Mouse (Mus musculus) spleen, postnatal 14 days (tissue): ENCODE measurements around the gene Sel1l2.
"Not testable (repeated sequence)": the region's sequence is repeated elsewhere in the genome, so short reads cannot be mapped to it uniquely, and the experiment has no call there.

Experiments
- DNase-seq, 2 experiments: peaks; one replicate each; pipeline ENCODE4 v3.0.0; 2021 to 2022; ENCODE audit warnings: low spot score in 2 of 2

Gene Sel1l2

DNA sequence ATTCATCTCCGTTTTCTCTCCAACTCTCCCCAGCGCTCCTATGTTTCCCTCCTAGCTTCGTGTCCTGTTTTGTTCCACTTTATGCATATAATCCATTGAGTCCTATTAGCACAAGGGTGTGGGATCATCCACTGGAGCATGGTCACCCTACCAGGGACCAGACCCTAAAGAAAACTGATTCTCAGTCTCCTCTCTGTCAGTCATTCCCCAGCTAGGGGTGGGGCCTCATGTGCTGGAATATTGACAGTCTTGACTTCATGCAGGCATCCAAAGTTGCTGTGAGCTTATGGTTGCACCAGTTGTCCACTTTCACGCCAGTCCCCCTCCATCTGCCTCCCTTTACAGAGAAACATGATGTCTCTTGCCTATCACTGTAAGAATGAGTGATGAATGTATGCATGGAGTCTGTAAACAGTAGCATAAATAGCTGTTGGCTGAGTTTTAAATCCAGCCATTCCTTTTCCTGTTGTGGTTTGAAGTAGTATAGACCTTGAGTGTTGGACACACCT is 174.9 kb downstream of the Sel1l2 start:
- no peak for DNase-seq

DNA sequence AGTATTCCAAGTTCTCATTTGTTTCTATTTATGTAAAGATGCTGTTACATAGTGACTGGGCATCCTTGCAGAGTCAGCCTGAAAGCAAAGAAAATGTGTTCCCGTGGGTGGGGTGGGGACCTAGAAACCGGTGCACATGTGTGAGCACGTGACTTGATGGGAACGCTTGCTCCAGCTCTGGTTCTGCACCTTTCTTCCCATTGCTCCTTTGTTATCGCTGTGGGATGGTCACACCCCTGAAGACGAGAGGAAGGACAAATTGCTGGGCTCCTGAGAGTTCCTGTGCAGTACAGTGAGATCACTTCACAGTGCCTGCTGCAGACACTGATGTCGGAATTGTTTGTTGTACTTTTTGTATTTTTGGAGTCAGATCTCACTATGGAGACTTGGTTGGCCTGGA is 185.8 kb downstream of the Sel1l2 start:
- no peak for DNase-seq

DNA sequence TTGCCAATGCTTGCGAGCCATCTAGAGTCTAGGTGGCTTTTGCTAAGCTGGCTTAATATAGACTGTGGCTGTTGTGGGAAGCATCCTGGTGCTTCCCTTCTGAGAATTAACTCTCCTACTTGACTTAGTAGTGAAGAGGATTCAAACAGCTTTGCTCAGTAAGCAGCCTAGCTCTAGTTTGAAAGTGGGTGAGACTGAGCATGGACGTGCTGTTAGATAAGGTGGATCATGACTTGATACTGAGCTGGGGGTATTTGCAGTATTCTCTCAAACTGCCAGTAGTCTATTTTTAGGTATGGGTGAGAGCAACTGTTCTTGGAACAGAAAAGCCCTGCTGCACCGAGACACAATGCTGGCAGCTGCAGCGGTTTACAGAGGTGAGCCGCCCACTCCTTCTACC is 186.9 kb downstream of the Sel1l2 start:
- no peak for DNase-seq

DNA sequence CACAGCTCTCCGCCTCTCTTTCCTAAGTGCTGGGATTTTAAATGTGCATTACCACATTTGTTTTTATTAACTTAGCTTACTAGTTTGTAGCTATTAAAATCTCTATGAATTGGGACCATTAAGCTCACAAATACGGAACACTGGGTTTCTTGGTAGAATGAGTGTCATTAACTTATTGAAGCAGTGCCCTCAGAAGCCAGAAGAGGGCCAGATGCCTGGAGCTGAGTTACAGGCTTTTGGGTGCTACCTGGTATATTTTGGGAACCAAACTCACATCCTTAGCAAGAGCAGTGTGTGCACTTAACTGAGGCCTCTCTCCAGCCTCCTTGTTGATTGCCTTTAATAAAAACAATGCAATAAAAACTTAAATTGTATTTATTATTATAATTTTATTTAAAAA is 188.8 kb downstream of the Sel1l2 start:
- no peak for DNase-seq

DNA sequence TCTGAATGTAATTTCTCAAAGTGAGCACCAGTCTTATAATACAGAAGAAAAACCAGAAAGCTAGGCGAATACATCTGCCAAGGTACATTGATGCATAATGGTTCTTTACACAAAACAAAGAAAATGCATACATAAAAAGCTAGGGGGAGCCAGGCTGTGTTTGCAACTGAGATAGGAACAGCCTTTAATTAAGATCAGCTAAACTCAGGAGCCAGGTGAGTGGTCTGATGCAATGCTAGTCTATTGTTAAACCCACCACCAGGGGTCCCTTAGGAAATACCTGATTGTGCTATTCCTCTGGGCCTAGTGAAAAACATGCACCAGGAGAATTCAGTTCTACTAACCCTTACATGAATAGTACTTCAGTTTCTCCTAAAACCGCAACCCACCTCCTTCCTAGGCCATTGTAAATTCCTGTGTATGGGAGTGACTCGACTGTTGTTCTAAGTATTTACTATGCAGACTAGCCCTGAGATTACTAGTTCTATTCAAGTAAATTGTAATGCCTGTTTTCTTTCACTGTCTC is 203.8 kb downstream of the Sel1l2 start:
- not testable (repeated sequence) for DNase-seq
